Mouse (Mus musculus) neural tube, embryonic 12.5 days (tissue): ENCODE measurements around the gene Setd5. TPM values are rescaled to one million over a fixed set of nuclear protein-coding genes. Genes with fewer than 3 reads are reported as not detected.

Experiments used
- ATAC-seq: fragments of 200-750 bp; cut with Nextera tagmentation; 2 replicates; pipeline ENCODE4 v1.8.0; 2017; ENCODE audit warnings: low read depth, mild to moderate bottlenecking, moderate TSS enrichment, moderate library complexity; ENCODE audit not compliant: low FRiP score
- H3K27ac ChIP-seq: fragments of 300-500 bp; sonication (generic); 2 replicates; pipeline ENCODE4 v1.5.1; 2016
- H3K27me3 ChIP-seq: fragments of 300-500 bp; sonication (generic); replicated peaks from 2 replicates; pipeline ENCODE4 v1.6.1; 2016; ENCODE audit warnings: mild to moderate bottlenecking
- H3K36me3 ChIP-seq: fragments of 300-500 bp; sonication (generic); 2 replicates; pipeline ENCODE4 v1.6.1; 2016; ENCODE audit warnings: mild to moderate bottlenecking
- H3K4me1 ChIP-seq: fragments of 300-500 bp; sonication (generic); 2 replicates; pipeline ENCODE4 v1.6.1; 2016
- H3K4me2 ChIP-seq: fragments of 300-500 bp; sonication (generic); replicated peaks from 2 replicates; pipeline ENCODE4 v1.6.1; 2016; ENCODE audit warnings: mild to moderate bottlenecking
- H3K4me3 ChIP-seq: fragments of 300-500 bp; sonication (generic); 2 replicates; pipeline ENCODE4 v1.5.1; 2016
- H3K9ac ChIP-seq: fragments of 300-500 bp; sonication (generic); 2 replicates; pipeline ENCODE4 v1.6.1; 2016; ENCODE audit warnings: mild to moderate bottlenecking
- H3K9me3 ChIP-seq: fragments of 300-500 bp; sonication (generic); 2 replicates; pipeline ENCODE4 v1.6.1; 2016; ENCODE audit warnings: mild to moderate bottlenecking
- WGBS: fragments of 180-500 bp; shearing (Covaris S2); methylation state at CpG from one replicate; pipeline ENCODE4 v1.1.7; 2016; 5-methylcytosine and 5-hydroxymethylcytosine counted together
- polyA plus RNA-seq: library from polyadenylated mRNA; unstranded; fragments of >200 nt; fragmentation: Nextera tagmentation; extraction: Ambion mirVana; gene quantifications from 2 replicates; pipeline ENCODE4 v1.2.1, GENCODE M21; 2016

Setd5 gene
- polyA plus RNA-seq, 1 experiment from 2014 or later = 50.5 TPM

DNA sequence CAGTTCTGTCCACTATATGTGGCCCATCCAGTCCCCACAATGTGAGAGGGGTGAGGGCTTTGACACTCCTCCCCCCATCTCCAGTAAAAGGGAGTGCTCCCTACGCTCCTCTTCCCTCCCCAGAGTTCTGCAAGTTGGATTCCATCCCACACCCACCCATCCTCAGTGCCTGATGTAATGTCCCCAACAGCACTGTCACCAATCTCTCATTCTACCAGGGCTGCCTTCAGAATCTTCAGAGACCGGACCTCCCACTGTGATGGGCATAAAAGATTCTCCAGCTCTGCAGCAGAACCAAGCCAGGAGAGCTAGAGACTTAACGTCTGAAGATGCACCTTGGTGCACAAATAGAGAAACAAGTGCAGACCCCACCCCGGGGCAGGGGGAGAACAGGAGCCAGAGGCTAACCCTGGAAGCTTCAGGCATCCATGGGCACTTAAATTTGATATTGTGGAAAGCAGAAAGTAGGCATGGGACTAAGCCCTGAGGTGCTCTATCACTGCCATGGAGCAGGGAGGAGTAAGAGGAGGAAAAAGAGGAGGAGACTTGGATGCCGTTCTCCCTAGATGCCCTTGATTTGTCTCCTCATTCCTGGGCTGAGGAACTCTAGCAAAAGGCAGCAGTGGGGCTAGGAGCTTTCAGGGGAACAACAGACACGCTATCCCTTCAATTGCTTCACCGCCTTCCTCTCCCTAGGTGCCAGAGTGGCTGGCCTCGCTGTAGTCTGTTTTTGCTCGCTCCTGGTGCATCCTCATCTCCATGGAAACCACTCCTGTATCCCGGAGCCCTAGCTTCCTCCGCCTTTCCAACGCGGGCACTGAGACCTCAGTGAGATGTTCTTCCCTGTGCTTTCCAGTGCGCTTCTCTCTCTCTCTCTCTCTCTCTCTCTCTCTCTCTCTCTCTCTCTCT, 101.4 kb downstream of the Setd5 start:
- Histone ChIP-seq H3K4me3 (no peak overlapping the region), H3K4me1 (peaks cover 15% of the 10 kb centered on the region), H3K9me3 (no peaks in the 10 kb centered on the region), H3K4me2 (peak overlapping the region; percentile 47), H3K36me3 (peaks cover 13% of the 10 kb centered on the region; the same call in 1 of the 2 replicates), H3K9ac (peak overlapping the region; percentile 26; the same call in 1 of the 2 replicates), H3K27me3 (no peaks in the 10 kb centered on the region), H3K27ac (no peak overlapping the region)
- peak; percentile 85 for ATAC-seq
- 23% methylated on average over 14 of the region's 14 CpGs for WGBS

DNA sequence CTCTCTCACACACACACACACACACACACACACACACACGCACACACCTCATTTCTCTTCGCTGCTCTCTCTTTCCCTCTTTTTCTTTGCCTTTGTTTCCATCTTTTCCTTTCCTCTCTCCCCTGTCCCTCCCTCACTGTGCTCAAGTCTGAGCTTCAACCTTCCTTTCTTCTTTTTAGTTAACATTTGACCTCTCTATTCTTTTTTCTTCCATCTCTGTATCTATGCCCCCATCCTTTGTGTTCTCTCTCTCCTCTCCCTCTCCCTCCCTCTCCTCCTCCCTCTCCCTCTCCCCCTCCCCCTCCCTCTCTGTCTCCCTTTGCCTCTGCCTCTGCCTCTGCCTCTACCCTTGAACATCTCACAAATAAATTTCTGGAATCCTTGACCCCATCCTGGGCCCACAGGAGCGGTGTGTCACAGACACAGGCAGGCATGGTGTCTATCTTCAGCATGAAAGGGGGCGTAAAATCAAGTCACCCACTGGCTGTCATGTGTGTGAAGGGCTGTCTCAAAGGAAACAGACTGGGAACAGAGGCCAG, 102.1 kb downstream of the Setd5 start:
- Histone ChIP-seq H3K36me3 (peaks cover 13% of the 10 kb centered on the region; the same call in 1 of the 2 replicates), H3K27me3 (no peaks in the 10 kb centered on the region), H3K27ac (no peak overlapping the region), H3K4me1 (peaks cover 15% of the 10 kb centered on the region), H3K4me3 (no peak overlapping the region), H3K9ac (peak overlapping the region; percentile 30; the same call in 1 of the 2 replicates), H3K9me3 (no peaks in the 10 kb centered on the region), H3K4me2 (peak overlapping the region; percentile 47)
- peak; percentile 37; the same call in 1 of the 2 replicates for ATAC-seq
- 42% methylated on average over 4 of the region's 4 CpGs for WGBS

DNA sequence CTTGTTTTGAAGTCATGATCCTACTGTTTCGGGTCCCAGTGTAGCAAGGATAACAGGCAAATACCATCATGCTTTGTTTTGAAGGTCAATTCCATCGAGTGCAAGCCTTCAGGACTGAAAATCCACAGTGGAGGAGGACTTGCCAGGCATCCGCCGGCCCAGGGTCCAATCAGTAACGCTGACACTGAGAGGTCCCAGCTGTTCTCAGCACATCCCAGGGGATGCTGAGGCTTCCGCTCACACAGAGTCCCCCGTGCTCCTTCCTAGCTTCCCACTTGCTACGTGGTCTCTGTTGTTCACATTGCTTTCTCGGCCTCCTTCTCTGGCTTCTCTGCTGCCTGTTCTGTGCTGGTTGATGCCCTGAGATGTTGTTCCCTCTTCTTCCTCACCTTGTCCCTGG, 107.0 kb downstream of the Setd5 start:
- no peak overlapping the region for H3K9ac ChIP-seq
- no peak for ATAC-seq
- H3K4me2 ChIP-seq = no peak overlapping the region
- no peaks in the 10 kb centered on the region for H3K9me3 ChIP-seq
- H3K36me3 ChIP-seq = peaks cover 8% of the 10 kb centered on the region
- H3K27ac ChIP-seq = no peak overlapping the region
- H3K4me1 ChIP-seq = peaks cover 7% of the 10 kb centered on the region
- 77% methylated on average over 9 of the region's 9 CpGs for whole genome bisulfite sequencing
- no peaks in the 10 kb centered on the region for H3K27me3 ChIP-seq
- no peak overlapping the region for H3K4me3 ChIP-seq

DNA sequence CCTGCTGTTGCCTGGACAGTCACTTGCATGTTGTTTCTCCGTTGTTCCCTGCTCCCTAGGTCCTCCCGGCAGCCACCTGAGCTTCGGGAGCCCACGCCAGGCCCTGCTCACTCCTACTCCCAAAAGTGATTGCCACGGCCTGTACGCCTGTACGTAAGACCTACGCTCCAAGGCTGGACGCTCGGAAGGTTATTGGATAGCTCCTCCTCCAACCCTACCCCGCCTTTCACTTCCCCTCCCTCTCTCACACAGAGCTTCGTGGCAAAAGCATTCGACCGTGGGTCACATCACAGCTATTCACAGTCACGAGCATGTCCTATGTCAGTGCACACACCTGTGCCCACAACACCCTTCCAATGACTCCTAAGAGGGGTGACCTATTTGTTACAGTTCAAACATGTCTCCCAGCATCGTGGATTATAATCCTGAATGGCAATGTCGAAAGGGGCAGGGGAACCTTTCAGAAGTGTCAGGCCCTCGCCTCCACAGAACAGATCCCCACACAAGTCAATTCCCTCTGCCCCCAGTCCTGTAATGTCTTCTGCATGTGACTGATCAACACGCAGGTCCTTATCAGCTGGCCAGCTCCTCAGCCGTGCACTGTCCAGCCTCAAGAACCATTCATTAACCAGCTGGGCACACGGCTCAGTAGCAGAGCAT, 107.8 kb downstream of the Setd5 start:
- no peak for ATAC-seq
- WGBS = 87% methylated on average over 21 of the region's 21 CpGs

DNA sequence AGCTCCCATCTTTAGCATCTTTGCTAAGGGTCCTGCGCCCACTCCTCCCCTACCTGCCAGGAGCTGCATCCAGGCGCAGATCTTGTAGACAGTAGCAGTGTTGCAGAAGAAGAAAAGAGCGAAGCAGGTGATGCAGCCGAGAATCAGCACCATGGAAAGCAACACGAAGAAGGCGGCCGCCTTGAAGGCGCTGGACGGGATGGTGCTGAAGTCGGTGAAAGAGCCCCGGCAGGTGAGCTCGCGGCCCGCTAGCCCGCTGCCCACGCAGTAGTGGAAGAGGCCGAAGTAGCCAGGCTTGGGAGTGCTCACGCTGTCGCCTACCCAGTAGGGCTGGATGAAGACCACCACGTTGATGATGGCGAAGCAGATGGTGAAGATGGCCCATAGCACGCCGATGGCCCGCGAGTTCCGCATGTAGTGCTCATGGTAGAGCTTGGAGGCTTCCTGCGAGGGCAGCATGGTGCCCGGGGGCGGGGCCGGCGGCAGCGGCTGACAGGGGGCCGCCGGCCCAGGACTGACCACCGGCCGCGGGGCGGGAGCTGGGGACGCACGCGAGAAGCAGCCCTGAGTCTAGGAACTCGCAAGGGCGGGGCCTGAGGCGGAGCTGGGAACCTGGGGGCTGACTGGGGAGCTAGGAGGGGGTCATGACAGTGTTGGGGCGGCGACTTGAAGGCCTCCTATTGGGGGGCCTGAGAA, 116.7 kb downstream of the Setd5 start:
- H3K9ac ChIP-seq = peak overlapping the region; percentile 91
- H3K27ac ChIP-seq = no peak overlapping the region
- no peaks in the 10 kb centered on the region; the same call in 1 of the 2 replicates for H3K36me3 ChIP-seq
- H3K4me3 ChIP-seq = peak overlapping the region; percentile 82
- peaks cover 5% of the 10 kb centered on the region; the same call in 1 of the 2 replicates for H3K27me3 ChIP-seq
- ATAC-seq = peak; percentile 55
- peaks cover 29% of the 10 kb centered on the region for H3K4me1 ChIP-seq
- no peaks in the 10 kb centered on the region for H3K9me3 ChIP-seq
- WGBS = 4% methylated on average over 46 of the region's 46 CpGs
- peak overlapping the region; percentile 97 for H3K4me2 ChIP-seq

More for the DNA sequence above, 107.8 kb downstream of the Setd5 start:
- no peaks in the 10 kb centered on the region for H3K27me3 ChIP-seq
- H3K27ac ChIP-seq = no peak overlapping the region
- H3K9ac ChIP-seq = no peak overlapping the region
- H3K36me3 ChIP-seq = peaks cover 8% of the 10 kb centered on the region
- H3K4me3 ChIP-seq = no peak overlapping the region
- no peaks in the 10 kb centered on the region for H3K4me1 ChIP-seq
- H3K4me2 ChIP-seq = no peak overlapping the region
- no peaks in the 10 kb centered on the region for H3K9me3 ChIP-seq

- Histone ChIP-seq H3K9ac (peak overlapping the region; percentile 91), H3K36me3 (no peaks in the 10 kb centered on the region; the same call in 1 of the 2 replicates), H3K27ac (no peak overlapping the region), H3K27me3 (peaks cover 5% of the 10 kb centered on the region; the same call in 1 of the 2 replicates), H3K4me3 (peak overlapping the region; percentile 82), H3K4me2 (peak overlapping the region; percentile 97), H3K9me3 (no peaks in the 10 kb centered on the region), H3K4me1 (peaks cover 29% of the 10 kb centered on the region)
- no peak for ATAC-seq
- 3% methylated on average over 5 of the region's 5 CpGs for WGBS
These were observed 117.3 kb downstream of the Setd5 start for GRCm38 (mm10) chr6:113194517-113194840.

GRCm38 (mm10) chr6:113194841-113195595, 117.9 kb downstream of the Setd5 start, which contains the start of gene Lhfpl4:
Gene Lhfpl4 (minus strand): TSS chr6:113195384.
- Histone ChIP-seq H3K4me1 (peaks cover 29% of the 10 kb centered on the region), H3K9ac (peak within 1 kb of the TSS; percentile 91), H3K4me3 (peak within 1 kb of the TSS; percentile 82), H3K4me2 (peak within 1 kb of the TSS; percentile 97), H3K9me3 (no peaks in the 10 kb centered on the region), H3K36me3 (no peaks in the 10 kb centered on the region; the same call in 1 of the 2 replicates), H3K27me3 (peaks cover 5% of the 10 kb centered on the region; the same call in 1 of the 2 replicates), H3K27ac (no peak within 1 kb of the TSS)
- 1% methylated on average over 56 of the region's 66 CpGs for WGBS
- peak; percentile 90 for ATAC-seq

GRCm38 (mm10) chr6:113195596-113195992, 118.4 kb downstream of the Setd5 start:
- H3K9ac ChIP-seq = peak overlapping the region; percentile 91
- ATAC-seq = peak; percentile 22
- H3K27me3 ChIP-seq = peaks cover 5% of the 10 kb centered on the region; the same call in 1 of the 2 replicates
- H3K4me3 ChIP-seq = peak overlapping the region; percentile 82
- H3K27ac ChIP-seq = no peak overlapping the region
- WGBS = 12% methylated on average over 9 of the region's 9 CpGs
- peak overlapping the region; percentile 97 for H3K4me2 ChIP-seq
- H3K36me3 ChIP-seq = no peaks in the 10 kb centered on the region; the same call in 1 of the 2 replicates
- peaks cover 29% of the 10 kb centered on the region for H3K4me1 ChIP-seq
- no peaks in the 10 kb centered on the region for H3K9me3 ChIP-seq

Other genes starting within 250 kb of the Setd5 start
- gene Srgap3, start 130.1 kb upstream of the Setd5 start, polyA plus RNA-seq = 37.0 and 39.3 TPM in 2 replicates
- 61.2 and 64.0 TPM in 2 replicates for gene Thumpd3, start 31.1 kb upstream of the Setd5 start, polyA plus RNA-seq
- 40.8 and 42.7 TPM in 2 replicates for gene Lhfpl4, start 118.0 kb downstream of the Setd5 start, polyA plus RNA-seq
- gene Mtmr14, start 160.5 kb downstream of the Setd5 start, polyA plus RNA-seq = 46.0 and 48.6 TPM in 2 replicates
- 0.55 and 0.56 TPM in 2 replicates for gene Cpne9, start 204.9 kb downstream of the Setd5 start, polyA plus RNA-seq
- gene Brpf1, start 229.8 kb downstream of the Setd5 start, polyA plus RNA-seq = 24.9 and 29.9 TPM in 2 replicates
- gene Ogg1, start 249.6 kb downstream of the Setd5 start, polyA plus RNA-seq = 12.6 and 14.3 TPM in 2 replicates